Mouse (Mus musculus) heart, adult 2 months (tissue): ENCODE measurements at regions not wholly inside any gene's neighbourhood (a gene's known extent, or its start where the extent isn't known, plus 50 kb on each side); places are given as distances from the start of the nearest gene placed in this dataset.

Experiments used
- DNase-seq, 2 experiments: peaks; one replicate each; pipeline ENCODE4 v3.0.0; 2021
- H3K27ac ChIP-seq: fragments of 200-600 bp; 2 replicates; pipeline ENCODE4 v1.8.1; 2022
- H3K27me3 ChIP-seq: fragments of 200-500 bp; 2 replicates; pipeline ENCODE4 v1.6.1; 2012; ENCODE audit warnings: mild to moderate bottlenecking, low read length, inconsistent platforms, mixed read lengths; ENCODE audit not compliant: control insufficient read depth, insufficient read depth
- H3K36me3 ChIP-seq: fragments of 200-500 bp; 2 replicates; pipeline ENCODE4 v1.6.1; 2012; ENCODE audit warnings: low read length, inconsistent platforms; ENCODE audit not compliant: control insufficient read depth, insufficient read depth
- H3K4me1 ChIP-seq: fragments of 200-500 bp; 2 replicates; pipeline ENCODE4 v1.6.1; 2011; ENCODE audit warnings: low read length; ENCODE audit not compliant: control insufficient read depth, insufficient read depth
- H3K4me3 ChIP-seq: fragments of 200-600 bp; 2 replicates; pipeline ENCODE4 v1.8.1; 2022
- H3K79me2 ChIP-seq: fragments of 200-500 bp; replicated peaks from 2 replicates; pipeline ENCODE4 v1.6.1; 2012; ENCODE audit warnings: mild to moderate bottlenecking, inconsistent platforms, low read length, moderate library complexity, mixed read lengths; ENCODE audit not compliant: control insufficient read depth, insufficient read depth
- H3K9ac ChIP-seq: fragments of 200-500 bp; 2 replicates; pipeline ENCODE4 v1.6.1; 2012; ENCODE audit warnings: low read depth, mild to moderate bottlenecking, control low read depth, inconsistent platforms, low read length, mixed read lengths
- CTCF ChIP-seq: fragments of 200-600 bp; IDR thresholded peaks from 2 replicates; pipeline ENCODE4 v1.8.1; 2022; ENCODE audit warnings: antibody characterized with exemption, mild to moderate bottlenecking, moderate library complexity
- EP300 ChIP-seq: fragments of 200-500 bp; IDR thresholded peaks from 2 replicates; pipeline ENCODE4 v1.6.1; 2011; ENCODE audit warnings: low read depth, low read length, control low read depth; ENCODE audit not compliant: insufficient read depth
- POLR2A ChIP-seq: fragments of 200-500 bp; IDR thresholded peaks from 2 replicates; pipeline ENCODE4 v1.6.1; 2011; ENCODE audit warnings: mild to moderate bottlenecking, low read depth, low read length, control low read depth; ENCODE audit not compliant: insufficient read depth
- WGBS: fragments of 180-500 bp; shearing (Covaris S2); methylation state at CpG from one replicate; pipeline ENCODE4 v1.1.7; 2018; 5-methylcytosine and 5-hydroxymethylcytosine counted together
- intact Hi-C: fragments of 180-260 bp; cut with DNase I; formaldehyde crosslinking; loops from one replicate; pipeline ENCODE4 v1.15.1; 2025

- H3K36me3 ChIP-seq: no peaks in the 10 kb centered on the region
- intact Hi-C loops: no loop called here
- DNase-seq: no peak
- WGBS: 77% methylated on average over 4 of the region's 4 CpGs
- H3K79me2 ChIP-seq: no peaks in the 10 kb centered on the region
- no peak overlapping the region for H3K9ac ChIP-seq
- no peak for TF ChIP-seq POLR2A
- no peak for TF ChIP-seq EP300
- TF ChIP-seq CTCF: no peak
- H3K27me3 ChIP-seq: no peaks in the 10 kb centered on the region
- no peaks in the 10 kb centered on the region for H3K4me1 ChIP-seq
- no peak overlapping the region for H3K27ac ChIP-seq
- H3K4me3 ChIP-seq: no peak overlapping the region
Measured at GRCm38 (mm10) chr4:7269047-7269446, 969.8 kb downstream of the Car8 start.

- 77% methylated on average over 2 of the region's 2 CpGs for WGBS
- Histone ChIP-seq H3K79me2 (no peaks in the 10 kb centered on the region), H3K27me3 (no peaks in the 10 kb centered on the region), H3K9ac (no peak overlapping the region), H3K36me3 (no peaks in the 10 kb centered on the region), H3K4me1 (no peaks in the 10 kb centered on the region), H3K4me3 (no peak overlapping the region), H3K27ac (no peak overlapping the region)
- intact Hi-C loops: no loop called here
- no peak for TF ChIP-seq EP300
- TF ChIP-seq POLR2A: no peak
- no peak for TF ChIP-seq CTCF
- DNase-seq: no peak
Measured at GRCm38 (mm10) chr4:7256486-7256885, 982.4 kb downstream of the Car8 start.

DNA sequence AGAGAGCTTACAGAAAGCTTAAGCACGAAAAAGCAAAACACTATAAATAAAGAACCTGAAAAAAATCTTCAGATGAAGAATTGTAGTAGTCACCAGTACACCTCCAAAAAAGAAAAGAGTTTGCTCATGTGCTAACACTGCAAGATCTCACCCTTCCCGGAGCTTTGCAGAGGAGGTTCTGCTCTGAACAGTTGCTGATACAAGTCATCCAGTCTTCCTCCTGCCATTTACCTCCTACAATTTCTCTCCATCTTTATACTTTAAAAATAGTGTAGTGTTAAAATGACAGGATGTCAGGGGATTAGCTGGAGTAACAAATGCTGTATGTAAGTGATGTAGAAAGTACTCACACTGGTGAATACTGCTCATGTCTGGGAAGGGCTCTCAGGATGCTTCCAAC lies 985.2 kb downstream of the Car8 start:
- H3K36me3 ChIP-seq: no peaks in the 10 kb centered on the region
- no peak overlapping the region for H3K9ac ChIP-seq
- no peaks in the 10 kb centered on the region for H3K4me1 ChIP-seq
- no peak for DNase-seq
- no peak overlapping the region for H3K4me3 ChIP-seq
- TF ChIP-seq EP300 (no peak), POLR2A (no peak), CTCF (no peak)
- no peaks in the 10 kb centered on the region for H3K79me2 ChIP-seq
- no peaks in the 10 kb centered on the region for H3K27me3 ChIP-seq
- no peak overlapping the region for H3K27ac ChIP-seq
- intact Hi-C loops: no loop called here
- WGBS: 68% methylated on average over 2 of the region's 2 CpGs

- no peaks in the 10 kb centered on the region for H3K79me2 ChIP-seq
Measured at GRCm38 (mm10) chr4:7251641-7252040, 987.2 kb downstream of the Car8 start.

GRCm38 (mm10) chr4:7247816-7248215 lies 991.0 kb downstream of the Car8 start:
- 82% methylated on average over 4 of the region's 4 CpGs for WGBS
- intact Hi-C loops: no loop called here

More at GRCm38 (mm10) chr4:7251641-7252040, 987.2 kb downstream of the Car8 start:
- no peak for DNase-seq
- no peak for TF ChIP-seq POLR2A
- TF ChIP-seq EP300: no peak
- TF ChIP-seq CTCF: no peak
- H3K27ac ChIP-seq: no peak overlapping the region
- intact Hi-C loops: no loop called here
- H3K9ac ChIP-seq: no peak overlapping the region
- H3K36me3 ChIP-seq: no peaks in the 10 kb centered on the region
- no peak overlapping the region for H3K4me3 ChIP-seq
- H3K27me3 ChIP-seq: no peaks in the 10 kb centered on the region
- H3K4me1 ChIP-seq: no peaks in the 10 kb centered on the region
- WGBS: 70% methylated on average over 2 of the region's 2 CpGs

DNA sequence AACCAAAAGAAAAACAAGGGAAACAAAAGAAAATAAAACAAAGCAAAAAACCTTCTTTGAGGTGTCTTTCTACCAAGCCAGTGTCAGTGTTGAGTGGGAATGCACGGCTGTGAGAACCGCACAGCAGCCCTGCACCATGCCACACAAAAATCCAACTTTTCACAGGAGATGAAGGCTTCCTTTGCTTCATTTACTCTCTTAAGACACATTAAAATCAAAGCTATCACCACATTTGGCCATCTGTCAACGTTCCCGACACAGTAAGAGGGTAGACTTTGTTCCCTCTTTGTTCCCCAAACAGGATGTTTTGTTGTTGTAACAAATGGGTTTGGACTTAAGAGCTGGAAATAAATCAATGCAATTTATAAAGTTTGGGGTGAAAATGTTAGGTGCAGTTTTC lies 991.6 kb downstream of the Car8 start:
- H3K27me3 ChIP-seq: no peaks in the 10 kb centered on the region
- TF ChIP-seq EP300: no peak
- TF ChIP-seq POLR2A: no peak
- no peak for TF ChIP-seq CTCF
- no peaks in the 10 kb centered on the region for H3K4me1 ChIP-seq
- H3K27ac ChIP-seq: no peak overlapping the region
- WGBS: 65% methylated on average over 4 of the region's 4 CpGs
- DNase-seq: no peak
- no peaks in the 10 kb centered on the region for H3K36me3 ChIP-seq
- H3K79me2 ChIP-seq: no peaks in the 10 kb centered on the region
- no peak overlapping the region for H3K9ac ChIP-seq
- intact Hi-C loops: no loop called here
- H3K4me3 ChIP-seq: no peak overlapping the region

More at GRCm38 (mm10) chr4:7247816-7248215, 991.0 kb downstream of the Car8 start:
- TF ChIP-seq CTCF (no peak), EP300 (no peak), POLR2A (no peak)
- Histone ChIP-seq H3K4me3 (no peak overlapping the region), H3K9ac (no peak overlapping the region), H3K27me3 (no peaks in the 10 kb centered on the region), H3K79me2 (no peaks in the 10 kb centered on the region), H3K27ac (no peak overlapping the region), H3K4me1 (no peaks in the 10 kb centered on the region), H3K36me3 (no peaks in the 10 kb centered on the region)
- DNase-seq: no peak

DNA sequence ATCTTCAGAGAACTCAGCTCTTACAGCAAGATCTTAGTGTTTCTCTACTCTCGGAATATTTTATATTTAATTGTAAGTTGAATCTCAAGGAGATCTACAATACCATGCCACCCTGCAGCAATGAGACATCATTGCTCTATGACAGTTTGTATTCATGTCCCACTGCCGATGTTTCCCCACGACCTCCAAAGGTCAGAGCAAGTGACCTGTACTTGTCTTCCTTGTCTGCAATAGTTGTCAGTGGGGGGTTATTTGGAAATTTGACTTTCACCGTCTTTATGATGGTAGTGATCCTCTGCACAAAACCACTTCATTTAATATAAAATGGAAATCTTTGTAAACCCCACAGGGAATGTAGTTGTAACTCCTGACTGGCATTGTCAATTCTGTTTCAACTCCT lies 992.0 kb downstream of the Car8 start:
- TF ChIP-seq CTCF (no peak), EP300 (no peak), POLR2A (no peak)
- no peaks in the 10 kb centered on the region for H3K36me3 ChIP-seq
- no peak overlapping the region for H3K4me3 ChIP-seq
- H3K9ac ChIP-seq: no peak overlapping the region
- 81% methylated on average over 4 of the region's 4 CpGs for WGBS
- intact Hi-C loops: no loop called here
- no peaks in the 10 kb centered on the region for H3K4me1 ChIP-seq
- no peak for DNase-seq
- H3K27ac ChIP-seq: no peak overlapping the region
- no peaks in the 10 kb centered on the region for H3K27me3 ChIP-seq
- H3K79me2 ChIP-seq: no peaks in the 10 kb centered on the region
